In genomic region chr16:38711245-38711644, GRCm38 (mm10) we compare ENCODE assay signal across 8 mouse cellular contexts. TPM values are rescaled to one million over a fixed set of nuclear protein-coding genes. Genes with fewer than 3 reads are reported as not detected.
DNase-seq lines count a peak whose midpoint lies in the region; ATAC-seq lines count a peak whose summit lies in the region.
"Had no signal": no experiment of that assay in that cellular context is flagged by ENCODE, and none has a peak within 500 bp of the region (broad histone marks: within the 10 kb centered on the region; RNA-seq: fewer than 3 reads in every experiment).

No protein-coding gene starts in this region.

- no peak for DNase-seq in lung, postnatal 14 days
- DNase-seq in adrenal gland, postnatal 10 days: no peak
- DNase-seq in frontal cortex, postnatal 14 days (ENCODE audit: low spot score in 2 of 2): no peak
- DNase-seq: adrenal gland, adult 2 months had no signal

- peaks cover 36% of the 10 kb centered on the region for H3K4me1 ChIP-seq in lung, embryonic 15.5 days
- H3K4me1 ChIP-seq in heart, embryonic 16.5 days (ENCODE audit: control insufficient read depth, insufficient read depth, low read length): peaks cover 50% of the 10 kb centered on the region
- peaks cover 13% of the 10 kb centered on the region; the same call in 1 of the 2 replicates for H3K4me1 ChIP-seq in liver, embryonic 12.5 days
- no peaks in the 10 kb centered on the region for H3K4me1 ChIP-seq in stomach, embryonic 15.5 days

- H3K36me3 ChIP-seq in lung, embryonic 15.5 days: no peaks in the 10 kb centered on the region
- no peaks in the 10 kb centered on the region; the same call in 1 of the 2 replicates for H3K36me3 ChIP-seq in heart, embryonic 16.5 days (ENCODE audit: control insufficient read depth, insufficient read depth)
- H3K36me3 ChIP-seq in liver, embryonic 12.5 days: no peaks in the 10 kb centered on the region
- no peaks in the 10 kb centered on the region for H3K36me3 ChIP-seq in stomach, embryonic 15.5 days

- no peaks in the 10 kb centered on the region for H3K9me3 ChIP-seq in lung, embryonic 15.5 days
- no peaks in the 10 kb centered on the region for H3K9me3 ChIP-seq in heart, embryonic 16.5 days (replicated peaks; ENCODE audit: control insufficient read depth, low read length)
- no peaks in the 10 kb centered on the region for H3K9me3 ChIP-seq in liver, embryonic 12.5 days (replicated peaks)
- no peaks in the 10 kb centered on the region for H3K9me3 ChIP-seq in stomach, embryonic 15.5 days

- H3K9ac ChIP-seq in lung, embryonic 15.5 days: no peak overlapping the region
- H3K9ac ChIP-seq in heart, embryonic 16.5 days (ENCODE audit: low read length): peak overlapping the region; percentile 98
- no peak overlapping the region for H3K9ac ChIP-seq in liver, embryonic 12.5 days
- no peak overlapping the region for H3K9ac ChIP-seq in stomach, embryonic 15.5 days

- H3K4me2 ChIP-seq in lung, embryonic 15.5 days: peak overlapping the region; percentile 76
- peak overlapping the region; percentile 75 for H3K4me2 ChIP-seq in heart, embryonic 16.5 days (ENCODE audit: low read depth, low read length)
- peak overlapping the region; percentile 75 for H3K4me2 ChIP-seq in liver, embryonic 12.5 days
- peak overlapping the region; percentile 79 for H3K4me2 ChIP-seq in stomach, embryonic 15.5 days

- H3K27me3 ChIP-seq in lung, embryonic 15.5 days: no peaks in the 10 kb centered on the region
- H3K27me3 ChIP-seq in heart, embryonic 16.5 days (ENCODE audit: control insufficient read depth, insufficient read depth, low read length): no peaks in the 10 kb centered on the region
- peaks cover 75% of the 10 kb centered on the region for H3K27me3 ChIP-seq in liver, embryonic 12.5 days (replicated peaks)
- no peaks in the 10 kb centered on the region for H3K27me3 ChIP-seq in stomach, embryonic 15.5 days (replicated peaks)

- peak overlapping the region; percentile 87 for H3K4me3 ChIP-seq in lung, embryonic 15.5 days
- peak overlapping the region; percentile 96 for H3K4me3 ChIP-seq in heart, embryonic 16.5 days (ENCODE audit: low read length)
- 0 out of 2 replicates have a peak overlapping the region, but pooled peaks have one; percentile 56 for H3K4me3 ChIP-seq in liver, embryonic 12.5 days
- H3K4me3 ChIP-seq in stomach, embryonic 15.5 days (replicated peaks): peak overlapping the region; percentile 76; the same call in 1 of the 2 replicates

- peak overlapping the region; percentile 99; the same call in 1 of the 2 replicates for H3K27ac ChIP-seq in lung, embryonic 15.5 days
- H3K27ac ChIP-seq in heart, embryonic 16.5 days (ENCODE audit: low read length): peak overlapping the region; percentile 100
- no peak overlapping the region for H3K27ac ChIP-seq in liver, embryonic 12.5 days
- H3K27ac ChIP-seq in stomach, embryonic 15.5 days: no peak overlapping the region

- WGBS in lung, embryonic 15.5 days: 31% methylated on average over 4 of the region's 4 CpGs
- WGBS in heart, embryonic 16.5 days: 17% methylated on average over 4 of the region's 4 CpGs
- 27% methylated on average over 4 of the region's 4 CpGs for WGBS in liver, embryonic 12.5 days (ENCODE audit: insufficient replicate concordance)
- WGBS in stomach, embryonic 15.5 days: 41% methylated on average over 4 of the region's 4 CpGs

- no peak for ATAC-seq in lung, embryonic 15.5 days (ENCODE audit: borderline replicate concordance, extremely low read depth, low FRiP score, low TSS enrichment)
- ATAC-seq in heart, embryonic 16.5 days (replicated peaks; ENCODE audit: extremely low read depth, insufficient read depth, low FRiP score): no peak
- ATAC-seq in liver, embryonic 12.5 days: no peak
- no peak for ATAC-seq in stomach, embryonic 15.5 days (ENCODE audit: insufficient read depth, low FRiP score, low read depth)

RNA-seq across cellular contexts. Expression of gene Arhgap31, which starts 1.8 kb away (rescaled TPM):
- 16.7 and 19.9 TPM in 2 replicates for polyA plus RNA-seq in lung, embryonic 15.5 days (2015; fragmentation: Nextera tagmentation; extraction: Ambion mirVana)
- polyA plus RNA-seq in heart, embryonic 16.5 days (2015; fragmentation: Nextera tagmentation; extraction: Ambion mirVana): 38.0 and 42.0 TPM in 2 replicates
- 3.5 and 4.0 TPM in 2 replicates for polyA plus RNA-seq in liver, embryonic 12.5 days (2016; fragmentation: Nextera tagmentation; extraction: Ambion mirVana)
- polyA plus RNA-seq in stomach, embryonic 15.5 days (2015; fragmentation: Nextera tagmentation; extraction: Ambion mirVana): 9.8 and 10.1 TPM in 2 replicates
- 10 to 100 TPM; 31.6 to 36.3 TPM for total RNA-seq in adrenal gland, postnatal 10 days (2021)

RNA-seq across cellular contexts. Expression of gene B4galt4, which starts 30.8 kb away (rescaled TPM):
- 37.4 TPM in 2 replicates for polyA plus RNA-seq in lung, embryonic 15.5 days (2015; fragmentation: Nextera tagmentation; extraction: Ambion mirVana)
- polyA plus RNA-seq in heart, embryonic 16.5 days (2015; fragmentation: Nextera tagmentation; extraction: Ambion mirVana): 22.5 and 22.8 TPM in 2 replicates
- polyA plus RNA-seq in liver, embryonic 12.5 days (2016; fragmentation: Nextera tagmentation; extraction: Ambion mirVana): 4.7 and 5.7 TPM in 2 replicates
- 21.1 and 21.8 TPM in 2 replicates for polyA plus RNA-seq in stomach, embryonic 15.5 days (2015; fragmentation: Nextera tagmentation; extraction: Ambion mirVana)
- 10 to 100 TPM; 11.9 to 12.0 TPM for total RNA-seq in adrenal gland, postnatal 10 days (2021)

Comparison
In these comparisons a context has a peak if more than half of its experiments do, and no peak if none do; other contexts are left out.
1. H3K27ac ChIP-seq: peak in lung, embryonic 15.5 days (single experiment) and heart, embryonic 16.5 days (single experiment); none in liver, embryonic 12.5 days (single experiment) and stomach, embryonic 15.5 days (single experiment).
2. Peak in every context shown above with its lines, with median percentiles within 50 percentile points of each other: H3K4me2 ChIP-seq and H3K4me3 ChIP-seq.